Mouse (Mus musculus): ENCODE measurements around the gene Creb5.

The Creb5 gene

GRCm38 (mm10) chr6:53653706-53654360 lies 366.8 kb downstream of the Creb5 start:
- DNase-seq, result no peak

- DNase-seq, result no peak
Measured at GRCm38 (mm10) chr6:53654361-53654824, 367.3 kb downstream of the Creb5 start.

- DNase-seq, result no peak
Measured at GRCm38 (mm10) chr6:53656466-53656865, 369.4 kb downstream of the Creb5 start.

- DNase-seq, result no peak
Measured at GRCm38 (mm10) chr6:53657483-53657882, 370.4 kb downstream of the Creb5 start.

- no peak for DNase-seq
Measured at GRCm38 (mm10) chr6:53662858-53663833, 376.1 kb downstream of the Creb5 start.

GRCm38 (mm10) chr6:53664759-53665158 lies 377.7 kb downstream of the Creb5 start:
- DNase-seq, result no peak

GRCm38 (mm10) chr6:53666503-53666902 lies 379.4 kb downstream of the Creb5 start:
- no peak for DNase-seq

- no peak for DNase-seq
Measured at GRCm38 (mm10) chr6:53678307-53678706, 391.2 kb downstream of the Creb5 start.

- no peak for DNase-seq
Measured at GRCm38 (mm10) chr6:53680046-53680445, 393.0 kb downstream of the Creb5 start.

- DNase-seq, result no peak
Measured at GRCm38 (mm10) chr6:53684416-53684815, 397.3 kb downstream of the Creb5 start.

- no peak for DNase-seq
Measured at GRCm38 (mm10) chr6:53685323-53685722, 398.3 kb downstream of the Creb5 start.

GRCm38 (mm10) chr6:53688762-53689477 lies 401.9 kb downstream of the Creb5 start:
- DNase-seq, result no peak

- DNase-seq, result no peak
Measured at GRCm38 (mm10) chr6:53691006-53691405, 403.9 kb downstream of the Creb5 start.

- DNase-seq, result no peak
Measured at GRCm38 (mm10) chr6:53695216-53695615, 408.1 kb downstream of the Creb5 start.

- no peak for DNase-seq
Measured at GRCm38 (mm10) chr6:53696471-53696870, 409.4 kb downstream of the Creb5 start.

- DNase-seq, result no peak
Measured at GRCm38 (mm10) chr6:53696921-53697320, 409.9 kb downstream of the Creb5 start.

- no peak for DNase-seq
Measured at GRCm38 (mm10) chr6:53698128-53698749, 411.2 kb downstream of the Creb5 start.

- DNase-seq, result no peak
Measured at GRCm38 (mm10) chr6:53704440-53704839, 417.4 kb downstream of the Creb5 start.

GRCm38 (mm10) chr6:53706604-53707330 lies 419.7 kb downstream of the Creb5 start:
- no peak for DNase-seq

GRCm38 (mm10) chr6:53707795-53708194 lies 420.7 kb downstream of the Creb5 start:
- DNase-seq, result no peak

- no peak for DNase-seq
Measured at GRCm38 (mm10) chr6:53709694-53710442, 422.8 kb downstream of the Creb5 start.
